Mouse (Mus musculus) bone marrow, adult 2 months (tissue): Measurements from ENCODE around the gene Gm525. TPM values are rescaled to one million over a fixed set of nuclear protein-coding genes. Genes with fewer than 3 reads are reported as not detected.

Experiments
- H3K27ac ChIP-seq: fragments of 200-500 bp; 2 replicates; pipeline ENCODE4 v1.5.1; 2012; ENCODE audit warnings: low read depth, mild to moderate bottlenecking, control low read depth, inconsistent platforms, low read length; ENCODE audit not compliant: control insufficient read depth, poor library complexity, insufficient read depth
- H3K4me1 ChIP-seq: fragments of 200-500 bp; 2 replicates; pipeline ENCODE4 v1.6.1; 2011; ENCODE audit warnings: low read length; ENCODE audit not compliant: control insufficient read depth, insufficient read depth
- H3K4me3 ChIP-seq: fragments of 200-500 bp; replicated peaks from 2 replicates; pipeline ENCODE3; 2011; ENCODE audit warnings: mild to moderate bottlenecking, low read depth, low read length, control low read depth; ENCODE audit not compliant: control insufficient read depth
- CTCF ChIP-seq: fragments of 200-500 bp; IDR thresholded peaks from 2 replicates; pipeline ENCODE4 v1.5.1; 2011; ENCODE audit warnings: low read length, control low read depth; ENCODE audit not compliant: control insufficient read depth, insufficient read depth
- POLR2A ChIP-seq: fragments of 200-500 bp; IDR thresholded peaks from 2 replicates; pipeline ENCODE4 v1.6.1; 2011; ENCODE audit warnings: low read depth, mild to moderate bottlenecking, control low read depth, low read length, borderline replicate concordance; ENCODE audit not compliant: control insufficient read depth
- WGBS: fragments of 180-500 bp; shearing (Covaris S2); methylation state at CpG from one replicate; pipeline ENCODE4 v1.1.7; 2018; 5-methylcytosine and 5-hydroxymethylcytosine counted together
- polyA plus RNA-seq: library from polyadenylated mRNA; stranded (reverse); fragments of >200 nt; gene quantifications from 2 replicates; pipeline ENCODE4 v1.2.4, GENCODE M21; 2011; ENCODE audit warnings: low replicate concordance; ENCODE audit not compliant: missing spikeins, insufficient read depth, insufficient read length

Gene Gm525
- polyA plus RNA-seq, 1 experiment = not detected

- H3K27ac ChIP-seq = no peak overlapping the region
- TF ChIP-seq POLR2A (no peak), CTCF (no peak)
- WGBS = 81% methylated on average over 14 of the region's 14 CpGs
- no peak overlapping the region for H3K4me3 ChIP-seq
- H3K4me1 ChIP-seq = no peaks in the 10 kb centered on the region
Measured at GRCm38 (mm10) chr11:89103166-89103565, 29.5 kb downstream of the Gm525 start.

GRCm38 (mm10) chr11:89105211-89105610 lies 31.6 kb downstream of the Gm525 start:
- Histone ChIP-seq H3K27ac (no peak overlapping the region), H3K4me1 (no peaks in the 10 kb centered on the region), H3K4me3 (no peak overlapping the region)
- TF ChIP-seq POLR2A (no peak), CTCF (no peak)
- 90% methylated on average over 8 of the region's 8 CpGs for WGBS

DNA sequence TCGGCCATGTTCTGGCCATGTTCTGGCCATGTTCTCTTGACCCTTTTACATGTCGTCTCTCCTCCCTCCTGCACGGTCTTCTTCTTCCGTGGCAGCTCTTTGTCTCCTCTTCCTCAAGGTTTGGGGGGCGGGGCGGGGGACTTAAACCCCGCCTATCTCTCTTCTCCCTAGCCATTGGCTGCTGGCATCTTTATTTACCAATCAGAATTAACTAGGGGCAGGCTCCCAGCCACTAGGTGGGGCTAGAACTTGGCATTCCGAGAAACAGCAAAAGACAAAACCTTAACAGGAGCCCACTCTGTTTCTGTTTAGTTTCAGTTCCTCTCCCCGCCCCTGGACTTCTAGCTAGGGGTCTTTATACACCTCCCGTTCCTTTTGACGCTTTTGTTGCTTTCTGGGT lies 32.2 kb downstream of the Gm525 start:
- Histone ChIP-seq H3K4me1 (no peaks in the 10 kb centered on the region), H3K4me3 (no peak overlapping the region), H3K27ac (no peak overlapping the region)
- 63% methylated on average over 11 of the region's 11 CpGs for WGBS
- TF ChIP-seq POLR2A (no peak), CTCF (no peak)

GRCm38 (mm10) chr11:89107180-89107807 lies 33.7 kb downstream of the Gm525 start:
- H3K27ac ChIP-seq = no peak overlapping the region

DNA sequence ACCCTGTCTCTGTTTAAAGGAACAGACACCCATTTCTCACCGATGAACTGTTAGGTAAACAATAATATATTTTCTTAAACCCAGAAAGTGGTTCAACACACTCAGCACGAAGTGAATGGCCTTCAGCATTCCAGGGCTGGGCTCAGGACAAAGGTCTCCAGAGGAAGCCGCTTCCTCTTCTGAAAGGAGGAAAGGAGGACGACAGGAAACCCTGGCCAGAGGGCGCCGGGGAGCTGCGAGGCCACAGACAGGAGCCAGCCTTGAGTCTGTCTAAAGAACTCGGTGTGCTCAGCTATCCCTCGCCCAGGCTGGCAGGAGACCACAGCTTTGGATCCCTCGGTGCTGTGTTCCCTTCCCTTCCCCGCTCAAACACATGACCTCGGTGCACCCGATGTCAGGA lies 50.8 kb downstream of the Gm525 start:
- WGBS = 13% methylated on average over 13 of the region's 13 CpGs
- no peak for TF ChIP-seq POLR2A
- TF ChIP-seq CTCF = no peak
- Histone ChIP-seq H3K4me3 (no peak overlapping the region), H3K4me1 (no peaks in the 10 kb centered on the region), H3K27ac (no peak overlapping the region)

More at GRCm38 (mm10) chr11:89107180-89107807, 33.7 kb downstream of the Gm525 start:
- TF ChIP-seq CTCF (no peak), POLR2A (no peak)
- WGBS = 58% methylated on average over 12 of the region's 12 CpGs
- Histone ChIP-seq H3K4me1 (no peaks in the 10 kb centered on the region), H3K4me3 (no peak overlapping the region)

GRCm38 (mm10) chr11:89130856-89131255 lies 57.2 kb downstream of the Gm525 start:
- WGBS = 51% methylated on average over 4 of the region's 4 CpGs
- no peak for TF ChIP-seq CTCF
- TF ChIP-seq POLR2A = no peak
- H3K4me1 ChIP-seq = no peaks in the 10 kb centered on the region
- no peak overlapping the region for H3K27ac ChIP-seq
- H3K4me3 ChIP-seq = no peak overlapping the region

- no peaks in the 10 kb centered on the region for H3K4me1 ChIP-seq
- WGBS = 84% methylated on average over 7 of the region's 7 CpGs
- TF ChIP-seq POLR2A = no peak
- no peak overlapping the region for H3K4me3 ChIP-seq
- H3K27ac ChIP-seq = no peak overlapping the region
Measured at GRCm38 (mm10) chr11:89132406-89132805, 58.8 kb downstream of the Gm525 start.

DNA sequence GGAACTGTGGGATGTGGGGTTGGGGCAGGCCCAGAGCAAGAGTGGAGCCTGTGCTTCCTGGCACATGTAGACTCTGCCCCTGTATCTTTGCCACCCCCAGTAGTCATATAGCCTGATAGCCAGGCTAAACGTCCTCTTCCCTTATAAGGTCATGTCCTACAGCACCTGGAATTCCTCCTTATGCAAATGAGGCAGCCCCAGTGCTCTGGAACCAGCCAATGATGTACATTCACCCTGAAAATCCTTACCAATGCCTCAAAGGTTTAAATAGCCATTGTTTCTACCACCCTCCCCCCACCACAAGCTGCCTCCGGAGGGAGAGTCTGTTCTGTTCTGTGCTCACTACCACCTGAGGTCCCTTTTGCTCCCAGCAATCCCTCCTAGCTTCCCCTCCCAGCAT lies 60.6 kb downstream of the Gm525 start:
- 59% methylated on average over 2 of the region's 2 CpGs for WGBS
- Histone ChIP-seq H3K27ac (no peak overlapping the region), H3K4me3 (no peak overlapping the region), H3K4me1 (no peaks in the 10 kb centered on the region)
- TF ChIP-seq CTCF (no peak), POLR2A (no peak)

DNA sequence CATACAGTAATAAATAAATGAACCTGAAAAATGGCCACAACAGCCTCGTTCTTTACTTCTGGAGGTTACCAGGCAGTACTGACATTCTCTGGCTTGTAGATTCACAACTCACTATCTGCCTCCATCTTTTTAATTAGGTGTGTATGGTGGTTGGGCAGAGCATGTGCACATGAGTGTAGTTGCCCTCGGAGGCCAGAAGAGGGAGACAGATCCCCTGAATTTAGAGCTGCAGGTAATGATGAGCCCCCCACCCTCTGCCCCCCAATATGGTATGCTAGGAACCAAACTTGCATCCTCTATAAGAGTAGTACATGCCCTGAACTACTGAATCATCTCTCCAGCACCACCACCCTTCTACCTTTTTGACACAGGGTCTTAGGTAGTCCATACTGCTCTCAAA lies 64.3 kb downstream of the Gm525 start:
- no peak overlapping the region for H3K27ac ChIP-seq
- H3K4me1 ChIP-seq = no peaks in the 10 kb centered on the region
- no peak overlapping the region for H3K4me3 ChIP-seq
- no peak; the same call in 1 of the 2 replicates for TF ChIP-seq CTCF
- TF ChIP-seq POLR2A = no peak
- WGBS = 84% methylated on average over 2 of the region's 2 CpGs

Other genes with a start within 250 kb of the Gm525 start
- 3.7 and 7.7 TPM in 2 replicates for gene Akap1, start 209.3 kb upstream of the Gm525 start, polyA plus RNA-seq
- 6.5 and 22.3 TPM in 2 replicates for gene Scpep1, start 118.4 kb upstream of the Gm525 start, polyA plus RNA-seq
- gene Elobl, start 106.9 kb upstream of the Gm525 start, polyA plus RNA-seq = 11.6 TPM in 1 of 2 replicates, not detected in the other
- gene Coil, start 103.6 kb upstream of the Gm525 start, polyA plus RNA-seq = 2.7 and 7.2 TPM in 2 replicates
- gene Trim25, start 74.5 kb upstream of the Gm525 start, polyA plus RNA-seq = 19.8 and 33.7 TPM in 2 replicates
- gene Dgke, start 7.0 kb upstream of the Gm525 start, polyA plus RNA-seq = 1.9 and 2.0 TPM in 2 replicates
- gene Nog, start 228.5 kb downstream of the Gm525 start, polyA plus RNA-seq = not detected in 2 replicates